ENCODE assay signal across 13 mouse cellular contexts in genomic region chr3:97512296-97512695, GRCm38 (mm10).
"Had no signal": no experiment of that assay in that cellular context is flagged by ENCODE, and none has a peak within 500 bp of the region (broad histone marks: within the 10 kb centered on the region; RNA-seq: fewer than 3 reads in every experiment).

No protein-coding gene starts in this region.

- ATAC-seq: hindbrain, postnatal 0 days; intestine, embryonic 16.5 days; liver, embryonic 12.5 days had no signal

- DNase-seq: gastrocnemius, postnatal 14 days; gastrocnemius, postnatal 36 days; heart, adult 18-20 months; heart, postnatal 14 days; heart, postnatal 36 days; kidney, adult 18-20 months; kidney, adult 8-10 months; kidney, postnatal 10 days; kidney, postnatal 25 days; kidney, postnatal 4 days had no signal
